Mouse (Mus musculus): ENCODE data around the gene Tor1a. TPM values are rescaled to one million over a fixed set of nuclear protein-coding genes. Genes with fewer than 3 reads are reported as not detected.

Tor1a gene
- 97.5 and 106 TPM in 2 replicates for polyA plus RNA-seq (2015; fragmentation: Nextera tagmentation; extraction: Ambion mirVana)

GRCm38 (mm10) chr2:30967352-30968327, at the start of gene Tor1a:
Gene Tor1a, minus strand, starts transcription at chr2:30967933.
- H3K27me3 ChIP-seq (ENCODE audit: control insufficient read depth, insufficient read depth, low read depth, low read length) = no peaks in the 10 kb centered on the region
- H3K4me2 ChIP-seq (ENCODE audit: low read length) = peak within 1 kb of the TSS; percentile 90
- peaks cover 8% of the 10 kb centered on the region for H3K36me3 ChIP-seq (ENCODE audit: control insufficient read depth, insufficient read depth, low read length)
- WGBS = 2% methylated on average over 47 of the region's 59 CpGs
- ATAC-seq = peak; percentile 94
- H3K9me3 ChIP-seq (replicated peaks; ENCODE audit: control insufficient read depth, low read length, poor library complexity, severe bottlenecking) = no peaks in the 10 kb centered on the region
- H3K9ac ChIP-seq (ENCODE audit: low read depth, low read length) = peak within 1 kb of the TSS; percentile 72
- peak within 1 kb of the TSS; percentile 61 for H3K27ac ChIP-seq (ENCODE audit: low read length)
- H3K4me3 ChIP-seq (ENCODE audit: low read depth, low read length) = peak within 1 kb of the TSS; percentile 74
- H3K4me1 ChIP-seq (ENCODE audit: control insufficient read depth, insufficient read depth, low read length) = peaks cover 12% of the 10 kb centered on the region

DNA sequence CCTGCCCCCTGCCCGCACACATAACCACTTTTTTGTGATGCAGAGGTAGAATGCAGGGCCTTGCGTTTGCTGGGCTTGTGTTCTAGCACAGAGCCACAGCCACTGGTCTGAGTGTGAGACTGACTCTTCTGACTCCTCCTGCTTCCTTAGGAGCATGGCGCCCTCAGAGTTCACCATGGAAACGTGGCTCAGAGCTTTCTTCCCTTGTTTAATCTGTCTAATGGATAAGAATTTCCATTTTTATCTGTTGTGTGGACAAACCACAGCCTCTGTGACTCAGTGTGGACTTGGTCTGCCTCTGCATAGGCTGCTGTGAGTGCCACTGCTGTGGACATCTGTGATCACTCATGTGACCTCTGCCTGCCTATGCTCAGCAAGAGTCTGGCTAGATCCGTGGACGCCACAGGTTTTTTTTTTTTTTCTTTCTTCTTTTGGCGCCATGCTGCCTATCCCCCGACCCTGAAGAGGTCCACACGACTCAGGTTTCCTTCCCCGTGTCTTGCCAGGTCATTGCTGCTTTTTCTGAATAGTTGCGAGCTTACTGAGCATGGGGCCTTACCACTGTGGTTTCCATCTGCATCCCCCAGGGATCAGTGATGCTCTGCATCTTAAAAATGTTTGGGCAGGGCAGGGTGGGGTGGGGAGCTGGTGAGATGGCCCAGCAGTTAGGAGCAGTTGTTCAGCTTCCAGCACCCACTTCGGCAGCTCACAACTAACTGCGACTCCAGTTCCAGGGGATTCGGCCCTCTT, 45.8 kb upstream of the Tor1a start:
- Histone ChIP-seq H3K27me3 (ENCODE audit: control insufficient read depth, insufficient read depth, low read depth, low read length) (no peaks in the 10 kb centered on the region), H3K9ac (ENCODE audit: low read depth, low read length) (no peak overlapping the region), H3K9me3 (replicated peaks; ENCODE audit: control insufficient read depth, low read length, poor library complexity, severe bottlenecking) (no peaks in the 10 kb centered on the region), H3K4me3 (ENCODE audit: low read depth, low read length) (no peak overlapping the region), H3K4me1 (ENCODE audit: control insufficient read depth, insufficient read depth, low read length) (no peaks in the 10 kb centered on the region), H3K27ac (ENCODE audit: low read length) (no peak overlapping the region), H3K36me3 (ENCODE audit: control insufficient read depth, insufficient read depth, low read length) (peaks cover 37% of the 10 kb centered on the region), H3K4me2 (ENCODE audit: low read length) (no peak overlapping the region)
- whole genome bisulfite sequencing = 78% methylated on average over 14 of the region's 14 CpGs
- no peak for ATAC-seq

DNA sequence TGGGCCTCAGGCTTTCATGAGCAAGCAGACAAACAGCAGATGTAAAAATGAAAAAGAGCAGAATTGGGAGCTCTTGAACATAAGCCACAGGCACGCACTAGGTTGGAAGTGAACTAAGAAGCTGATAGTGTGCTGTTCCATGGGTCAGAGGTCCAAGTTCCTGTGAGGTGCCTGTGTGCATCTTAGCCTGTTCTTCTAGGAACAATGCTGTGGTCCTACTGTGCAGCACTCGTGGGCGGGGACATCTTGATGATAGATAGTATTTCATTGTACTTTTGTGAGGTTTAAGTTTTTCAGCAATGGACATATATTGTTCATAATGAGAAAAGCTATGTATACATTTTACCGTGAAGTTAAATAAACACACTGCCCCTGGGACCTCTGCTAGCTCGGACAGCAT, 39.5 kb upstream of the Tor1a start:
- no peak overlapping the region for H3K4me2 ChIP-seq (ENCODE audit: low read length)
- no peak for ATAC-seq
- no peaks in the 10 kb centered on the region for H3K27me3 ChIP-seq (ENCODE audit: control insufficient read depth, insufficient read depth, low read depth, low read length)
- peaks cover 42% of the 10 kb centered on the region for H3K36me3 ChIP-seq (ENCODE audit: control insufficient read depth, insufficient read depth, low read length)
- no peak overlapping the region for H3K4me3 ChIP-seq (ENCODE audit: low read depth, low read length)
- no peak overlapping the region for H3K27ac ChIP-seq (ENCODE audit: low read length)
- H3K9me3 ChIP-seq (replicated peaks; ENCODE audit: control insufficient read depth, low read length, poor library complexity, severe bottlenecking) = no peaks in the 10 kb centered on the region
- no peaks in the 10 kb centered on the region for H3K4me1 ChIP-seq (ENCODE audit: control insufficient read depth, insufficient read depth, low read length)
- WGBS = 93% methylated on average over 5 of the region's 5 CpGs
- H3K9ac ChIP-seq (ENCODE audit: low read depth, low read length) = no peak overlapping the region

DNA sequence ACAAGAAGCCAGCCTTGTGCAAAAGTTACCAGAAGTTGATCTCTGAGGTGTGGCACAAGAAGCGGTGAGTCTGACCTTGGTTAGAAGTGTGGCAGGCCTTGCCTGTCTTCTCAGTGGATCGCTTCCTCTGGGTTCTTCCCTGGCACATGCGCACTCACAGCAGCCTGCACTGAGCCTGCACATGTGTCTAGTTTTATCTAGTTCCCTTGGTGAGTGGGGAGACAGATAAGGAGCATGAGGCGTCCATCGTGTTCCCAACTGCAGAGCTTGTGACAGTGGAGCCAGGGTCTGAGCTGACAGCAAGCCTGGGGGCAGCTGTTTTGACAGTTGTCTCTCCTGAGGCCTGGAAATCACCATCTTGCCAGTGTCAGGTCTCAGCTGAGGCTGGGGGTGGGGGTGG, 38.7 kb upstream of the Tor1a start:
- peaks cover 42% of the 10 kb centered on the region for H3K36me3 ChIP-seq (ENCODE audit: control insufficient read depth, insufficient read depth, low read length)
- H3K4me2 ChIP-seq (ENCODE audit: low read length) = no peak overlapping the region
- WGBS = 88% methylated on average over 5 of the region's 5 CpGs
- no peaks in the 10 kb centered on the region for H3K9me3 ChIP-seq (replicated peaks; ENCODE audit: control insufficient read depth, low read length, poor library complexity, severe bottlenecking)
- no peak for ATAC-seq
- H3K4me1 ChIP-seq (ENCODE audit: control insufficient read depth, insufficient read depth, low read length) = no peaks in the 10 kb centered on the region
- H3K4me3 ChIP-seq (ENCODE audit: low read depth, low read length) = no peak overlapping the region
- no peak overlapping the region for H3K27ac ChIP-seq (ENCODE audit: low read length)
- H3K9ac ChIP-seq (ENCODE audit: low read depth, low read length) = no peak overlapping the region
- H3K27me3 ChIP-seq (ENCODE audit: control insufficient read depth, insufficient read depth, low read depth, low read length) = no peaks in the 10 kb centered on the region

GRCm38 (mm10) chr2:31005453-31005852, 37.7 kb upstream of the Tor1a start:
- Histone ChIP-seq H3K36me3 (ENCODE audit: control insufficient read depth, insufficient read depth, low read length) (peaks cover 35% of the 10 kb centered on the region), H3K9me3 (replicated peaks; ENCODE audit: control insufficient read depth, low read length, poor library complexity, severe bottlenecking) (no peaks in the 10 kb centered on the region), H3K9ac (ENCODE audit: low read depth, low read length) (no peak overlapping the region), H3K4me2 (ENCODE audit: low read length) (no peak overlapping the region), H3K4me1 (ENCODE audit: control insufficient read depth, insufficient read depth, low read length) (no peaks in the 10 kb centered on the region), H3K4me3 (ENCODE audit: low read depth, low read length) (no peak overlapping the region), H3K27ac (ENCODE audit: low read length) (no peak overlapping the region), H3K27me3 (ENCODE audit: control insufficient read depth, insufficient read depth, low read depth, low read length) (no peaks in the 10 kb centered on the region)
- WGBS = 77% methylated on average over 2 of the region's 2 CpGs
- no peak for ATAC-seq

GRCm38 (mm10) chr2:31002857-31003256, 35.1 kb upstream of the Tor1a start:
- Histone ChIP-seq H3K9ac (ENCODE audit: low read depth, low read length) (no peak overlapping the region), H3K4me2 (ENCODE audit: low read length) (no peak overlapping the region), H3K4me3 (ENCODE audit: low read depth, low read length) (no peak overlapping the region), H3K4me1 (ENCODE audit: control insufficient read depth, insufficient read depth, low read length) (no peaks in the 10 kb centered on the region), H3K27ac (ENCODE audit: low read length) (no peak overlapping the region), H3K36me3 (ENCODE audit: control insufficient read depth, insufficient read depth, low read length) (peaks cover 37% of the 10 kb centered on the region), H3K9me3 (replicated peaks; ENCODE audit: control insufficient read depth, low read length, poor library complexity, severe bottlenecking) (no peaks in the 10 kb centered on the region), H3K27me3 (ENCODE audit: control insufficient read depth, insufficient read depth, low read depth, low read length) (no peaks in the 10 kb centered on the region)
- ATAC-seq = no peak
- WGBS = 97% methylated on average over 10 of the region's 10 CpGs

DNA sequence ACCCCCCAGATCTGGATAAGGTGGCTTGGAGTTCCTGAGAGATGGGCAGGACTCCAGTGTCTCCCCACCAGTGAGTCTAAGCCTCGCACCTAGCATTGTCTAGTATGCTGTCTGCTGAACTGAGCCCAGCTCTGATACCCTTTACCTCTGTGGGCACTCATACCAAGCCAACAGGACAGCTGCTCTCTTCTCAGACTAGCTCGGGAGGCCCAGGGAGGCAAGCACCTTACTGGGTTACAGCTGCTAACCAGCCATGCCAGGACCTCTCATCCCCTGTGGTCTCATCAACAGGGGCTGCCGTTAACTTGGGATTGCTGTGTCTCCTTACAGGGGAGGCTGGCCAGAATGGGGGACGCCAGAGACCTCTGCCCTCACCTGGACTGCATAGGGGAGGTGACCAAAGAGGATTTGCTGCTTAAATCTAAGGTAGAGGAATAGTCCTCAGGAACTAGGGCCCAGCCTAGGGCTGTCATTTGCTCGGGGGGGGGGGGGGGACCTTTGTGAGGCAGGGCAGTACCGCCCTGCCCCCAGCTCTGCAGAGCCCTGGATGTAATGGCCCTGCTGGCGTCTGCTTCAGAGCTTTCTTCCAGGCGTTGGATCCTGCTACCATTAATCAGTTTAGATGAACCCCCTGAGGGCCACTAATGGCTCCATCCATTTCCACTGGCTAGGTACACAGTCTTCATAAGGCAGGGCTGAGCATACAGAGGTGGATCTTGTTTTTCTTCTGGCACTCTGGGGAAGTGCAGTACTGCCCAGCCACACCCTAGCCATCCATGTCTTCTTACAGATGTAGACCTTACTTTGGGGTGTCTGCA, 30.9 kb upstream of the Tor1a start:
- 83% methylated on average over 7 of the region's 8 CpGs for WGBS
- Histone ChIP-seq H3K36me3 (ENCODE audit: control insufficient read depth, insufficient read depth, low read length) (peaks cover 24% of the 10 kb centered on the region), H3K4me2 (ENCODE audit: low read length) (no peak overlapping the region), H3K4me1 (ENCODE audit: control insufficient read depth, insufficient read depth, low read length) (no peaks in the 10 kb centered on the region), H3K27me3 (ENCODE audit: control insufficient read depth, insufficient read depth, low read depth, low read length) (no peaks in the 10 kb centered on the region), H3K9ac (ENCODE audit: low read depth, low read length) (no peak overlapping the region), H3K9me3 (replicated peaks; ENCODE audit: control insufficient read depth, low read length, poor library complexity, severe bottlenecking) (no peaks in the 10 kb centered on the region), H3K4me3 (ENCODE audit: low read depth, low read length) (no peak overlapping the region), H3K27ac (ENCODE audit: low read length) (no peak overlapping the region)
- no peak for ATAC-seq

GRCm38 (mm10) chr2:30995432-30995996, 27.8 kb upstream of the Tor1a start:
- H3K27me3 ChIP-seq (ENCODE audit: control insufficient read depth, insufficient read depth, low read depth, low read length) = no peaks in the 10 kb centered on the region
- ATAC-seq = no peak
- H3K4me2 ChIP-seq (ENCODE audit: low read length) = no peak overlapping the region
- no peak overlapping the region for H3K27ac ChIP-seq (ENCODE audit: low read length)
- no peaks in the 10 kb centered on the region for H3K4me1 ChIP-seq (ENCODE audit: control insufficient read depth, insufficient read depth, low read length)
- H3K36me3 ChIP-seq (ENCODE audit: control insufficient read depth, insufficient read depth, low read length) = peaks cover 6% of the 10 kb centered on the region; the same call in 1 of the 2 replicates
- H3K9me3 ChIP-seq (replicated peaks; ENCODE audit: control insufficient read depth, low read length, poor library complexity, severe bottlenecking) = no peaks in the 10 kb centered on the region
- no peak overlapping the region for H3K9ac ChIP-seq (ENCODE audit: low read depth, low read length)
- no peak overlapping the region for H3K4me3 ChIP-seq (ENCODE audit: low read depth, low read length)
- WGBS = 71% methylated on average over 11 of the region's 11 CpGs

Data from midbrain, embryonic 16.5 days (tissue).